Mouse (Mus musculus) thymus, postnatal 10 days (tissue): ENCODE data around the gene Ppfia4.
"Not testable (repeated sequence)": the region's sequence is repeated elsewhere in the genome, so short reads cannot be mapped to it uniquely, and the experiment has no call there.

ENCODE experiments used
- DNase-seq, 2 experiments: peaks; one replicate each; pipeline ENCODE4 v3.0.0; 2021; ENCODE audit warnings: low spot score in 2 of 2

Ppfia4 gene

DNA sequence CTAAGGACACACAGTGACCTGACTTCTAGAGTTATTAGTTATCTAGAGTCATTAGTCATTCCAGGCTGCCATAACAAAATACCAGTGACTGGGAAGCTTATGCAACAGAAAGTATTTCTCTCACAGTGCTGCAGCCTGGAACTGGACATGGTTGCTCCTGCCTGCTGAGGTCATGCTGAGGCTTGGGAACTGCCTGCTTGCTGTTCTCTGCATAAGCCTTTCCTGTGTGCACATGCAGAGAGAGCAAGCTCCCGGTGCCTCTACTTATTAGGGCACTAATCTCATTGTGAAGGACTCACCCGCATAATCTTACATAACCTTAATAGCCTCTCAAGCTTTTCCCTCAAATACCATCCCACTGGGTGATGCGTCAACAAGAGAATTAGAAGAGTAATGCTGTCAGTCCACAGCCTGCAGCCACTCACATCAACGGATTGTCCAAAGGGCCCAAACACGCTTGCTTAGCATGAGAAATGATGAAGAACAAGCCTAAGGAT is 59.9 kb downstream of the Ppfia4 start:
- DNase-seq, result no peak

DNA sequence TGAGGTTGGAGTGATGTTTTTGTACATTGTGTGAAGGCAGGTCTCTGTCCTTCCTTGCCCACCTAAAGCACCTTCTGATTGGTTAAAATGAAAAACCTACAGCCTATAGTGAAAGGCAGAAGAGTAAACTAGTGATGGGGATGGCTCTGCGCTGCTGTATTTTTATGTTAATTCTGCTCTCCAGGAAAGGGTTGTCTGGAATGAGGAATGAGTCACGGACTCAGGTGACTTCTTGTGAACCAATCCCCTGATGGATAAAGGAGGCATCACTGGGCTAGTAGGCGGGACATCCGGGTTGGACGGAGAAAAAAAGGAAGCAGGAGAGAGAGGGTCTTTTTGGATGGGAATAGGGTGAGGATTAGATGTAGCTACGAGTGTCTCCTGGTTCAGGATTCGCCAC is 62.7 kb downstream of the Ppfia4 start:
- no peak for DNase-seq

DNA sequence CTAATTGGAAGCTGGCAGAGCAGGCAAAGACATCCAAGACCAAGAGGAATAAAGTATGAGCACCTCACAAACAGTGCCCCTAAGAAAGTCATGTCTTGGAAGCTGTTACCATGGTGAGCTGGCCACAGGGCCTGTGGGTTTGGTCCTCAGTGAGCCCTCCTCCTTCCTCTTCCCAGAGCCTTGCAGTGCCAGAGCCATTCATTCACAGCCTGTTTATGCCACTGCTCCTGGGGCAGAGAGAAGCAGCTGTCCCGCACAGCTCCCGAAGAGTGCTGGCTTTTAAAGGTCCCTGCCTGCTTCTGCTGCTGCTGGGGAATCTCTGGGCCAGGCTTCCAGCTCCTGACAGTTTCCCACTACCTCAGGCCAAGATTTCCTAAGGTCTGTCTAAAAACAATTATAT is 66.9 kb downstream of the Ppfia4 start:
- DNase-seq, result no peak

DNA sequence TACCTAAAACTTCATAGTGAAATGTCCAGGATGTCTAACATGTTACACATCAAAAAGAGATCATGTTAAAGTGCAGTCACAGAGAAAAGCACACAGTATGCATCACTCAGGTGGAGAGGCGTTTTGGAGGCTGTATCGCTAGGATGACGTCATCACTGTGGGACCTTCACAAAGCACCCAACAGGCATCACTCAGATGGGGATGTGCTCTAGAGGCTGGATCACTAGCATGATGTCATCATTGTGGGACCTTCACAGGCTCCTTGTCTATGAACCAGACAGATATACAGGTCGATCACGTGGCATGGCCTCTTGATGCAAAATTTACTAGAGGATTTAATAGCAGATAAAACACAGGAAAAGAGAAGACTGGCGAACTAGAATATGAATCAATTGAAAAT is 68.4 kb downstream of the Ppfia4 start:
- DNase-seq, result no peak

DNA sequence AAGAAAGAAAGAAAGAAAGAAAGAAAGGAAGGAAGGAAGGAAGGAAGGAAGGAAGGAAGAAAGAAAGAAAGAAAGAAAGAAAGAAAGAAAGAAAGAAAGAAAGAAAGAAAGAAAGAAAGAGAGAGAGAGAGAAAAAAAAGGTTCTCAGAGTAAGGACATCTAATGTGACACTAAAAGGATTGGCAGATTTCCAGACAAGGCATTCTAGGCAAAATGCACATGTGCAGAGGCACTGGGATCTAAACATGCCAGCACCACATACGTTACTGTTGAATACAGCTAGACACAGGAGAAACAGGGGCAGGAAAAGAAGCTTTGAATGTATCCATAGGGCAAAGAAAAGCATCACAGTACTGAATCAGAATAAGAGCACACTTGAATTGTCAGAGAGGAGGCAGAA is 83.0 kb downstream of the Ppfia4 start:
- DNase-seq, result not testable (repeated sequence)
